Mouse (Mus musculus) heart, adult 18-20 months (tissue): ENCODE results near the gene Cic. TPM values are rescaled to one million over a fixed set of nuclear protein-coding genes. Genes with fewer than 3 reads are reported as not detected.

Experiments
- DNase-seq, 2 experiments: peaks; one replicate each; pipeline ENCODE4 v3.0.0; 2021 to 2022; ENCODE audit warnings: mixed read lengths in 1 of 2
- long read RNA-seq, 2 experiments: library from polyadenylated mRNA; stranded (forward); transcript quantifications; one replicate each; pipeline ENCODE4 v2.0.0; 2021
- total RNA-seq, 2 experiments: library from RNA; stranded (reverse); gene quantifications; 2 replicates each; pipeline ENCODE4 v1.2.3; 2021

Gene Cic
- 10 to 100 TPM; 45.1 to 63.1 TPM for total RNA-seq
- long read RNA-seq, experiment 1, partial matches to known transcripts = 1 of 11 reads
- long read RNA-seq, experiment 1, other reads (novel, unspliced or antisense) = 10 of 11 reads
- long read RNA-seq, experiment 2, partial matches to known transcripts = 1 of 10 reads
- long read RNA-seq, experiment 2, other reads (novel, unspliced or antisense) = 9 of 10 reads

DNA sequence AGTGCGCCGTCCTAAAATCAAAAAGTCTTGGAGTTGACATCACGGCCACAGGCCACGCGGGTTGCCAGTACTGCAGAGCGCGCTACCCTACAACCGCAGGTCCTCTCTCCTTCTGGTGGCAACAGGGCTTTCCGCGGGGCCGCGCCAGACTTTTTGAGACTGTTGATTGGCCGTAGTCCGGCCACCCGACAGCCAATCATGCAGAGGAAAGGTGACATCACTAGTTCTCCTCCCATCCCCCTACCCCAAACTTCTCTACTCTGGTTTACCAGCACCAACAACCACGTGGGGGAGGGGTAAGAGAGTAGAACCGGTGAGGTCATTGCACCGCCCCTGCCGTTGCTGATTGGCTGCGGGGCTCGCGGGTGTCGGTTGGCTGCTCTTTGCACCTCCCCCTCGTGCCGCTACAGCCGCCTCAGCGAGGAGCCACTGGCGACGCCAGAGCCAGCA lies at the start of gene Cic:
Gene Cic, plus strand, starts transcription at position 404 of the 450 bp plus-strand sequence.
- peak in 1 of 2 experiments; percentile 100 for DNase-seq

DNA sequence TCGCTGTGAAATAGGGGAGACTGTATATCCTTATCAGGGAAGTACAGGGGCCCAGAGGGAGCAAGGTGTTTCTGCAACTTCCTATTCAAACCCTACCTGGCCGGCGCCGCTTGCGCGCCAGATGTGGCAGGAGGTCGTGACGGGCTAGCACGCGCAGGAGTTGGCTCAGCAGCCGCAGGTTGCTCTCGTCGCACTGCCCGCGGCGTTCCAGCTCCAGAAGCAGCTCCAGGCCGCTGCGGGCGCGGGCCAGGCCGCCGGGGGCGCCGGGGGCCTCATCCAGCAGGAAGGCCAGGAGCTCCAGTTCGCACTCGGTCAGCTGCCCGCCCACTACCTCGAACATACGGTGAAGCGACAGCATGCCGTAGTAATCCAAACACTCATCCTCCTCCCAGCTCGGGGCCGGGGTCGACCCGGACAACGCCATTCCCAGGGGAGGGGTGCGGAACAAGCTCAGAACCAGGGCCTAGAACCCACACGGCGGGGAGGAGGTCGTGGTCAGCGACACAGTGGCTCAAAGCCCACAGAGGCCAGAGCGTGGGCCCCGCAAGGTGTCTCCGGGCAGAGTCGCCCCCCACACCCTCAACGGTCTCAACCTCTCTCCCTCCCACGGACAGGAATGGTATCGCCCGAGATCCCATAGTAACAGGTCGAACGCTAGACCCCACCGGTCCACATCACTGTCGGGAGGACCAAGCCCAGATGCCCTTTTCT lies 48.6 kb upstream of the Cic start:
- peak; percentile 39 to 43 for DNase-seq

DNA sequence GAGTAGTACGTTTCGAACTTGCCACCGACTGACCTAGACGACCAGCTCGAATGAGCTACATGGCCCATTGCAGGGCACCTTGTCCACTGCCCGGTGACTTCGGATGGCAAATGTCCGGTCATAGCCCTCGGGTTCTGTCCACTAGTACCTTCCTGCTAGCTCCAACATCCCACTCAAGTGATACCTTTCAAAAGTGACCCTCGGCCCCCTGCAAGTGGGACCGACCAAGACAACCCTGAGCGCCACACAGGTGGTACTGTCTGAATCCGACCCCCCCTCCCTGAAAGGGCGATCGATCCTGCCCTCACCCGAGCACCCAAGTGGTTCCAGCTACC lies 48.1 kb upstream of the Cic start:
- DNase-seq = no peak

DNA sequence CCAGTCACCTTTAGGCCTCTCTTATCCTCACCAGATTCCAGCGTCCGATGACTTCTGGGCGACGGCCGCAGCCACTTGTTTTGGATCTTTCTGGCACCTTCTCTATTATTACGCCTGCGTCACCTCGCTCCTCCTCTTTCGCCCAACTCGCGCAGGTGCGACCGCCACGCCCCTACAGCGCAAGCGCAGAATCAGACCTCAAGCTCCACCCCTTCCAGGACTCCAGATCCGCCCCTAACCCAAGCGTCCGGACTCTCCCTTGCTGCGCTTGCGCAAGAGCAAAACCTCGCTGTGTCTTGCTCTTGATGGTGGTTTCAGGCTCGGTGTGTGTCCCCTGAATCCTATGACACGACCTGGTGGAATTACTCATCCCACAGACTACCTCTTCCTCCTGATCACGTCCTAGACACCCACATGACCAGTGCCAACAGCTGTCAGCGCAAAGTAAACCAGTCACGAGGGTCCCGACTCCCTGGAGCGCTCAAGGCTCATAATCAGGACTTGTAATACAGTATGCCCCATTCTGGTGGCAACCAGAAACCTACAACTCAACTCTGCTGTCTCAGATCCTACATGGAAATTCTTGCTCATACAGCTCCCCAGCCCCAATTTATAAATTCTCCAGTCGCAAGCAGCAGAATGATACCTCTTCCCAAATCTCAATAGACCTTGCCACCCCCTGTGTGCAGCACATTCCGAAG lies 47.6 kb upstream of the Cic start:
- peak; percentile 98 for DNase-seq

DNA sequence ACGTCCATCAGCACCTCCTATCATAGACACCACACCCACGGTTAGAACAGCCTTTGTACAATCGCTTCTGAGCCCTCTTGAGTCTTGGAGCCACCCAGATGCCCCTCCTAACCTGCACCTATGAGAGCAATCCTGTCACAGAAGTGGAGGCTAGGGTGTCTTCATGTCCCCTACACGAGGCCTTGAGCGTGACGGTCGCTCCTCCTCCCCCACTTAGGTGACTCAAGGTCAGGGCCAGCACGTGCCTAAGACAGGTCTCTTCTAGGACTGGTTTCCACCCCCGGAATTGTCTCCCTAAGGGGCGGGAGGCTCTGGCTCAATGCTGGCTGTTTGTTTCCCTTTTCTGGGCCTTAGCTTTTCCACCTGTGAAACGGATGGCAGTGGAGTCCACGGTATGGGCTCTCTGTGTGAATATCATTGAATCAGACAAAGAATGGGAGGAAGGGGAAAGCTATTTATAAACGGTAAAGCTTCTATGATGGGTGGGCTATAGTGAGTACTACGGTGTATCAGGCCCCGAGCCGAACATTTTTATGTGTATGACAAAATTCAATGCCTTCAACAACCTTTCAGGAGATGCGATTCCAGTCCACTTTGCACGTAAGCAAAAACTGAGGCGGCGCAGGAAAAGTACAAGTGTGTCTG lies 46.9 kb upstream of the Cic start, which contains the start of gene Dedd2:
Gene Dedd2, minus strand, starts transcription at position 159 of the 645 bp plus-strand sequence.
- peak; percentile 52 to 73 for DNase-seq

GRCm38 (mm10) chr7:25221102-25221883 lies 46.2 kb upstream of the Cic start, which contains the start of gene Zfp526:
Gene Zfp526 (plus strand): TSS chr7:25221425.
- DNase-seq = peak; percentile 98 to 99

GRCm38 (mm10) chr7:25222275-25222967 lies 45.1 kb upstream of the Cic start:
- no peak for DNase-seq

GRCm38 (mm10) chr7:25227523-25228300 lies 39.8 kb upstream of the Cic start:
- DNase-seq = no peak

- DNase-seq = no peak
Measured at GRCm38 (mm10) chr7:25230690-25231285, 36.7 kb upstream of the Cic start.

DNA sequence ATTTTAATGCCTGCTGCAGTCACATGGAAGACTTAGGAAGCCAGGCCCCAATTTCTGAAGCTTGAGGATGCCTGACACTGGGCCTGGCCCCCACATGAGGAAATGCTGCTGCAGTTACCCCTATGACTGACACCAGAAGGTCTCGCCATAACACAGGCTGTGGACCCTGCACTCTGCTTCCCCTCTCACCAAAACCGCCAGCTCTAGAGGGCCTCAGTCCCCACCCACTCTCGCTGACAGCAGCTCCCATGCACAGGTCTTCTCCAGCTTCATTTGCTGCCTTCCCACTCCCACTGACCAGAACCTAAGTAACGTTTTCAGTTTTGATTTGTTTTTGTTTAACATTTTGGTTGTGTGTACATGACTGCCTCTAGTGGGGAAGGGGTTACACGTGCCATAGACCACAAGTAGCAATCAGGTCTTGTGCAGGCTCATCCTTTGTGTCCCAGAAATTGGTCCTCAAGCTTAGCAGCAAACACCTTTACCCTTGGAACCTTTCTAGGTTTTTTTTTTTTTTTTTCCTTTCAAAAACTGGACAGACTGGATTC lies 35.3 kb upstream of the Cic start:
- no peak for DNase-seq

DNA sequence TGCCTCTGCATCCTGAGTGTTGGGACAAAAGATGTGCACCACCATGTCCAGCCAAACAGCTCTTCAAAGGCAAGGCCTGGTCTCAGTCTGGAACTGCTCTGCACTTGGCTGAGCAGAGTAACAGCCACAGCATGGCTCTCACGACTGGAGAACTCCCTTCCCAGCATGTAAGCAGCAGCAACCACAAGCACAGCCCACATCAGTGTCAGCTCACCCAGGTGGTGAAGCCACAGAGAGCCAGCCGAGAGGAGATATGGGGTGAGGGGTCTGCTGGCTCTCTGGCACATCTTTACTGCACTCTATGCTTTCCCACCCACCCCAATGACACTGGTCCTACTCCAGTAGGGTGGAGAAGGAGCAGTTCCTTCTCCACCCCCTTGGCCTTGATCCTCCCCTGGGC lies 34.4 kb upstream of the Cic start:
- DNase-seq = no peak

DNA sequence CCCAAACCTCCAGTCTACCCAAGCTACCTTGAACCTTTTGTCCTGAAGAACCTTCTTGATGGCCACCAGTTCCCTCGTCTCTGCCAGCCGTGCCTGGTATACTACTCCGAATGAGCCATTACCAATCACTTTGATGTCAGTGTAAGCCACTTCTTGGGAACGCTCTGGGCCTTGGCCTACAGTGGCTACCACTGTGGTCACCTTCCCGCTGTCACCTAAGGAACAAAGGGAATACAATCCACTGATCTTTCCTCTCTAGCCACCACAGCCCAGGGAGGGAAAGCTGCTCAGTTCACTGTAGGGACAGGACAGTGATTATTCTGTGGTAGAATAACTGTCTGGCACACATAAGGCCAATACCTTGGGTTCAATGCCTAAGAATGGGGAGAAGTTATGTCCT lies 32.0 kb upstream of the Cic start:
- DNase-seq = no peak

DNA sequence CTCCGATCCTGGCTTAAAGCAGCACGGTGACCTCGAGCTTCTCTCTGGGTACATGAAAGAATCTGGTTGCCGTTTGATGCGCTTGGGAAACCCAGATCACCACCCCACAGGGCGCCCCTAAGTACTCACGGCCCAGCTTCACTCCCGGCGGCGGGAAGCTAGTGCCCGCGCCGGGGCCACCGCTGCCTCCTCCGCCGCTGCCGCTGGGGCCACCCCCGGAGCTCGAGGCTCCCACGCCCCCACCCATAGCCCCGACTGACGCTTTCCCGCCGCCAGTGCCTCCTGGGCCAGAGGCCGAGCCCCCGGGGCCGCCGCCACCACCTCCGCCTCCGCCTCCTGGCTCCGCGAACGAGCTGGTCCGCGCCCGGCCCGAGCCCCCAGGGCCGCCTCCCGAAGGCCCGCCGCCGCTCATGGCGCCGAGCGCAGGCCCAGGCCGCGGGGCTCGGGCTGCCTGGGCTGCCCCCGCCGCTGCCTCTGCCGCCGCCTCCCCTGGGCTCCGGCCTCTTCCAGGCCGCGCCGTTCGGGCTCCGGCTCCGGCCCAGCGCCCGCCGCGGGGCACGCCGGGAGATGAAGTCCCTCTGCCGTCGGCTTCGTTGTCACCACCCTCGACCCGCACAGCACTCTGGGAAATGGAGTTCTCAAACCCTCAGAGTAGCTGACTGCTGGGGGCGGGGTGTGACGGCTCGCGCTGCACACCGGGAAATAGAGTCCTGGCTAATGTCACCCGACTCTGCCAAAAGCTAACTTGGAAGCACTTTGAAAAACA lies 30.1 kb upstream of the Cic start, which contains the start of gene Gsk3a:
Gene Gsk3a, minus strand, starts transcription at position 603 of the 766 bp plus-strand sequence.
- DNase-seq = peak; percentile 99 to 100

- peak; percentile 96 to 97 for DNase-seq
Measured at GRCm38 (mm10) chr7:25238015-25238706, 29.3 kb upstream of the Cic start.

DNA sequence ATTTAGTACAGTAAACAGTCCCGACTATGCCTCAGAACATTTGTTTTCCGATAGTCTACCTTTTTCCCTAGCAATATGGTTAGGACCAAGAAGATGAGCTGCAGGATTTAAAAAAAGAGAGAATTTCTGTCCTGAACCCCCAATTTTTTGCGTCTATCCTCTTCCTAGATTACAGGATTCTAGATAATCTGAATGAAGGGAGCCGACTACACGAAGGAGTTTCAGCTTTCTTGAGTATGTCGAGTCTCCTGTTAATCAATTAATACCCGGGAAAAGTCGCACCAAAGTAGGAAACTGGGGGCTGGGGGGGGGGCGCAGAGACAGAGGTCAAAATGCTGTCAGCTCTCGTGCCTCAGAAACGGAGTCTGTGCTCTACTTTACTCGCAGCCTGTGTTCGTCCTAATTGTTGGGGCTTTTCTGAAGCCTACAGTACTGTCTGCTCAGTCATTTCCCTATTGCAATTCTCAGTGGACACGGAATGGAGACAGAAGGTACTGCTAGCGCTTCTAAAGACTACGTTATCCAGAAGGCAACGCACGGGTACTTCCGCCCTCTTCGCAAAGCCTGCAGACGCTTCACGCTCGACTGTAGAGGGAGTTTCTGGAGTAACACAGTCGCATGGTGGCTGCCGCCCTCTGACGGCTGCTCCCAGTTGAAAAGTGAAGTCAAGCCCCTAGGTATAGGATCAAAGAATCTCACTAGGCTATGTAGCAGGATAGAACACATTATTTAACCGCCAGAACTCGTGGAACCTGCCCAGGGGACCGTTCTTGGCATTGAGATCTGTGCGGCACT lies 28.5 kb upstream of the Cic start:
- peak; percentile 89 to 95 for DNase-seq

- DNase-seq = no peak
Measured at GRCm38 (mm10) chr7:25240631-25241030, 26.9 kb upstream of the Cic start.

GRCm38 (mm10) chr7:25241062-25241461 lies 26.4 kb upstream of the Cic start:
- peak; percentile 71 to 75 for DNase-seq
